Mouse (Mus musculus) liver, embryonic 11.5 days (tissue): Measurements from ENCODE around the gene Slco4c1. TPM values are rescaled to one million over a fixed set of nuclear protein-coding genes. Genes with fewer than 3 reads are reported as not detected.

ENCODE experiments used
- ATAC-seq: fragments of 200-750 bp; cut with Nextera tagmentation; replicated peaks from 2 replicates; pipeline ENCODE4 v1.8.0; 2017; ENCODE audit warnings: moderate number of reproducible peaks, mild to moderate bottlenecking, moderate TSS enrichment, moderate library complexity; ENCODE audit not compliant: low FRiP score
- DNase-seq: peaks from one replicate; pipeline ENCODE4 v3.0.0-alpha.2; 2017; ENCODE audit warnings: low spot score
- H3K27ac ChIP-seq: fragments of 300-500 bp; sonication (generic); 2 replicates; pipeline ENCODE4 v1.5.1; 2014; ENCODE audit warnings: mild to moderate bottlenecking, low read depth, low read length, control low read depth
- H3K27me3 ChIP-seq: fragments of 300-500 bp; sonication (generic); replicated peaks from 2 replicates; pipeline ENCODE4 v1.6.1; 2014; ENCODE audit warnings: low read length, mixed read lengths; ENCODE audit not compliant: control insufficient read depth, insufficient read depth
- H3K36me3 ChIP-seq: fragments of 300-500 bp; sonication (generic); 2 replicates; pipeline ENCODE4 v1.6.1; 2014; ENCODE audit warnings: mild to moderate bottlenecking, low read length, moderate library complexity, mixed read lengths; ENCODE audit not compliant: control insufficient read depth, insufficient read depth
- H3K4me1 ChIP-seq: fragments of 300-500 bp; sonication (generic); replicated peaks from 2 replicates; pipeline ENCODE4 v1.6.1; 2014; ENCODE audit warnings: low read length, mixed read lengths; ENCODE audit not compliant: control insufficient read depth, insufficient read depth
- H3K4me2 ChIP-seq: fragments of 300-500 bp; sonication (generic); 2 replicates; pipeline ENCODE4 v1.6.1; 2014; ENCODE audit warnings: mild to moderate bottlenecking, control low read depth, moderate library complexity
- H3K4me3 ChIP-seq: fragments of 300-500 bp; sonication (generic); 2 replicates; pipeline ENCODE4 v1.5.1; 2014; ENCODE audit warnings: low read depth, low read length, control low read depth
- H3K9ac ChIP-seq: fragments of 300-500 bp; sonication (generic); 2 replicates; pipeline ENCODE4 v1.6.1; 2014; ENCODE audit warnings: low read depth, low read length, control low read depth
- H3K9me3 ChIP-seq: fragments of 300-500 bp; sonication (generic); 2 replicates; pipeline ENCODE4 v1.6.1; 2016; ENCODE audit warnings: low read length, inconsistent platforms, mixed read lengths; ENCODE audit not compliant: control insufficient read depth
- WGBS: fragments of 180-500 bp; shearing (Covaris S2); extraction: QIAGEN DNeasy Blood & Tissue Kit; methylation state at CpG from one replicate; pipeline ENCODE4 v1.1.7; 2014; 5-methylcytosine and 5-hydroxymethylcytosine counted together
- polyA plus RNA-seq: library from polyadenylated mRNA; unstranded; fragments of >200 nt; fragmentation: Nextera tagmentation; extraction: Ambion mirVana; gene quantifications from 2 replicates; pipeline ENCODE4 v1.2.1, GENCODE M21; 2014

The Slco4c1 gene
- polyA plus RNA-seq, 1 experiment from 2014 or later: 0.27 TPM

GRCm38 (mm10) chr1:96866002-96866401 is 6.0 kb downstream of the Slco4c1 start:
- Histone ChIP-seq H3K27ac (no peak overlapping the region), H3K36me3 (no peaks in the 10 kb centered on the region), H3K4me1 (no peaks in the 10 kb centered on the region), H3K27me3 (no peaks in the 10 kb centered on the region; the same call in 1 of the 2 replicates), H3K4me2 (no peak overlapping the region), H3K9ac (no peak overlapping the region), H3K9me3 (no peaks in the 10 kb centered on the region), H3K4me3 (no peak overlapping the region)
- 71% methylated on average over 4 of the region's 4 CpGs for WGBS
- ATAC-seq (no peak), DNase-seq (no peak)

- no peak for ATAC-seq
- Histone ChIP-seq H3K36me3 (no peaks in the 10 kb centered on the region), H3K4me1 (no peaks in the 10 kb centered on the region), H3K9me3 (no peaks in the 10 kb centered on the region), H3K4me2 (no peak overlapping the region), H3K9ac (no peak overlapping the region), H3K27me3 (no peaks in the 10 kb centered on the region), H3K4me3 (no peak overlapping the region), H3K27ac (no peak overlapping the region)
- no peak for DNase-seq
- 75% methylated on average over 2 of the region's 2 CpGs for WGBS
Measured at GRCm38 (mm10) chr1:96864120-96864519, 7.9 kb downstream of the Slco4c1 start.

DNA sequence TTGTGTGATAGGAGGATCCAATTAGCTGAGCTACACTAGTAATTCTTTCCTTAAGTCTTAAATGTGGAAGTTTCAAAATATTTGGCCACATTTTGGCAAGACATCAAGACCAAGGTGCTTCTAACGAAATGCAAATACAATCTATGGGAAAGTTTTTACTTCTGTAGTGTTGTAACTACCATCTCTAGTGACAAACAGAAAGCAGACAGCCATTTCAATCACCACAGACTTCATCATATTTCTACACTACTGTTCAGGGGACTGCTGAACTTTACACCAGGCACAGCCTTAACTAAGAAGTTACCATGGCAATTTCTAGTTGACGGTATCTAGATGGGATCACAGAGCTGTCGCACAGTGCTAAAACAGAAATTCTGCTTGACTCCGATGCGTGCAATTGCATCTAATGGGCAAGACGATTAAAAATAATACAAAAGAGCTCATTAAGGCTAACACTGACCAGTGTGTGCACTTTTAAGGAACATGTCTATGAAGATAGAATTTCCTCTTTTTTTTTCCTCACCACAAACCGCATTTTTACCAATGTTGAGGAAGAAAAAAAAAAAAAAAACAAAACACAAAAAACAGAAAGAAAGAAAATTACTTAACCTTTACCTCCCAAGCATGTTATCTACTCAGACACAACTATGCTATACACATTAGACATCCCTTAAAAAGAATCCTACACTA is 11.8 kb downstream of the Slco4c1 start:
- WGBS: 80% methylated on average over 7 of the region's 7 CpGs
- Histone ChIP-seq H3K4me2 (no peak overlapping the region), H3K27me3 (no peaks in the 10 kb centered on the region), H3K27ac (no peak overlapping the region), H3K4me1 (no peaks in the 10 kb centered on the region), H3K4me3 (no peak overlapping the region), H3K9me3 (no peaks in the 10 kb centered on the region), H3K9ac (no peak overlapping the region), H3K36me3 (no peaks in the 10 kb centered on the region)
- ATAC-seq (no peak), DNase-seq (no peak)

GRCm38 (mm10) chr1:96853541-96853940 is 18.4 kb downstream of the Slco4c1 start:
- H3K9ac ChIP-seq: no peak overlapping the region
- WGBS: 78% methylated on average over 4 of the region's 4 CpGs
- no peak for DNase-seq
- no peaks in the 10 kb centered on the region for H3K9me3 ChIP-seq
- no peaks in the 10 kb centered on the region for H3K27me3 ChIP-seq
- no peak overlapping the region for H3K4me2 ChIP-seq
- H3K36me3 ChIP-seq: no peaks in the 10 kb centered on the region
- no peak overlapping the region for H3K4me3 ChIP-seq
- H3K27ac ChIP-seq: no peak overlapping the region
- no peak for ATAC-seq
- no peaks in the 10 kb centered on the region for H3K4me1 ChIP-seq

GRCm38 (mm10) chr1:96849101-96849500 is 22.9 kb downstream of the Slco4c1 start:
- WGBS: 62% methylated on average over 4 of the region's 4 CpGs
- DNase-seq: no peak
- no peak for ATAC-seq
- H3K4me3 ChIP-seq: no peak overlapping the region
- H3K4me2 ChIP-seq: no peak overlapping the region
- H3K36me3 ChIP-seq: no peaks in the 10 kb centered on the region
- no peaks in the 10 kb centered on the region for H3K27me3 ChIP-seq
- H3K27ac ChIP-seq: no peak overlapping the region
- no peaks in the 10 kb centered on the region for H3K4me1 ChIP-seq
- no peaks in the 10 kb centered on the region for H3K9me3 ChIP-seq
- H3K9ac ChIP-seq: no peak overlapping the region

DNA sequence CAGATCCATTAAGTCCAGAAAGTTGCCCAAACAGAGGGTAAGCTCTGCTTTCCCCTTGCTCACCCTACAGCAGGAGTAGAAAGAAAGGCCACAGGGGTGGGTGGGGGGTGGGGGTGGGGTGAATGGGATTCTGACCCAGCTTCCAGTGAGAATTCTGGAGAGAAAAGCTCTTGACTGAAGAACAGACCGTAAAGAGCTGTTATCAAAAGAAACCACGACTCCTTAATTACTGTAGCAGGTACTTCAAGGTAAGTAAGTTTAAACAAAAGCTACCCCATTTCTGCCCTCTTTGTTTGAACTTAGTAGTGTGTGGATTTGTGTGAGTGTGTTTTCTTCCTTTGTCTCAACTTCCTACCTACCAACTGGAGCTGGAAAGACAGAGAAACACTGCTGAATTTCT is 23.4 kb downstream of the Slco4c1 start:
- Histone ChIP-seq H3K4me3 (no peak overlapping the region), H3K4me2 (no peak overlapping the region), H3K9ac (no peak overlapping the region), H3K27ac (no peak overlapping the region), H3K36me3 (no peaks in the 10 kb centered on the region), H3K27me3 (no peaks in the 10 kb centered on the region), H3K4me1 (no peaks in the 10 kb centered on the region), H3K9me3 (no peaks in the 10 kb centered on the region)
- ATAC-seq (no peak), DNase-seq (no peak)
- WGBS: 60% methylated on average over 2 of the region's 2 CpGs

GRCm38 (mm10) chr1:96846727-96847126 is 25.2 kb downstream of the Slco4c1 start:
- no peak overlapping the region for H3K27ac ChIP-seq
- H3K36me3 ChIP-seq: no peaks in the 10 kb centered on the region
- WGBS: 2% methylated on average over 3 of the region's 3 CpGs
- no peak for ATAC-seq
- H3K4me2 ChIP-seq: no peak overlapping the region
- no peak for DNase-seq
- H3K9me3 ChIP-seq: no peaks in the 10 kb centered on the region
- no peak overlapping the region for H3K9ac ChIP-seq
- no peaks in the 10 kb centered on the region for H3K4me1 ChIP-seq
- H3K4me3 ChIP-seq: no peak overlapping the region
- no peaks in the 10 kb centered on the region for H3K27me3 ChIP-seq

GRCm38 (mm10) chr1:96805287-96805727 is 66.7 kb downstream of the Slco4c1 start:
- no peak for ATAC-seq
- 70% methylated on average over 2 of the region's 2 CpGs for WGBS
- no peak overlapping the region for H3K4me2 ChIP-seq
- H3K27ac ChIP-seq: no peak overlapping the region
- H3K36me3 ChIP-seq: no peaks in the 10 kb centered on the region
- no peak overlapping the region for H3K9ac ChIP-seq
- H3K4me3 ChIP-seq: no peak overlapping the region
- no peaks in the 10 kb centered on the region for H3K27me3 ChIP-seq
- H3K9me3 ChIP-seq: no peaks in the 10 kb centered on the region
- DNase-seq: no peak
- no peaks in the 10 kb centered on the region for H3K4me1 ChIP-seq

- DNase-seq: no peak
- no peak overlapping the region for H3K27ac ChIP-seq
- no peaks in the 10 kb centered on the region for H3K27me3 ChIP-seq
- no peaks in the 10 kb centered on the region for H3K4me1 ChIP-seq
- H3K9ac ChIP-seq: no peak overlapping the region
- no peaks in the 10 kb centered on the region for H3K36me3 ChIP-seq
- H3K9me3 ChIP-seq: no peaks in the 10 kb centered on the region
- no peak for ATAC-seq
- H3K4me2 ChIP-seq: no peak overlapping the region
- H3K4me3 ChIP-seq: no peak overlapping the region
Measured at GRCm38 (mm10) chr1:96801595-96801994, 70.4 kb downstream of the Slco4c1 start.
